Mouse (Mus musculus) stomach, postnatal 0 days (tissue): ENCODE data around the gene Hmga2.
"Not testable (repeated sequence)": the region's sequence is repeated elsewhere in the genome, so short reads cannot be mapped to it uniquely, and the experiment has no call there.

Source experiments
- CTCF ChIP-seq: IDR thresholded peaks from 2 replicates; pipeline ENCODE4 v1.5.1; 2016; ENCODE audit warnings: antibody characterized with exemption, low read depth, mild to moderate bottlenecking, moderate library complexity
- EP300 ChIP-seq: optimal IDR thresholded peaks from 2 replicates; pipeline ENCODE3; 2016; ENCODE audit warnings: antibody characterized with exemption

- TF ChIP-seq CTCF, EP300: not testable (repeated sequence)
Measured at GRCm38 (mm10) chr10:120338431-120338830, 137.8 kb downstream of the Hmga2 start.
